Mouse (Mus musculus): Measurements from ENCODE around the gene 2900026A02Rik.

- TF ChIP-seq POLR2A (IDR thresholded peaks at IDR 0.05; ENCODE audit: borderline replicate concordance, extremely low read depth, insufficient read depth, insufficient read length, poor library complexity, severe bottlenecking) (no peak), CTCF (IDR thresholded peaks at IDR 0.05; ENCODE audit: borderline replicate concordance, extremely low read depth, insufficient read depth, insufficient read length) (no peak)
Measured at GRCm38 (mm10) chr5:113082356-113083168, 138.5 kb downstream of the 2900026A02Rik start.

Measured in brain, embryonic 14.5 days (tissue).